Mouse (Mus musculus): ENCODE measurements at regions not wholly inside any gene's neighbourhood (a gene's known extent, or its start where the extent isn't known, plus 50 kb on each side); places are given as distances from the start of the nearest gene placed in this dataset.

- Histone ChIP-seq H3K36me3 (ENCODE audit: poor library complexity, severe bottlenecking) (no peaks in the 10 kb centered on the region), H3K9ac (no peak overlapping the region), H3K9me3 (replicated peaks) (no peaks in the 10 kb centered on the region), H3K4me3 (no peak overlapping the region), H3K4me1 (no peaks in the 10 kb centered on the region), H3K27ac (no peak overlapping the region), H3K27me3 (no peaks in the 10 kb centered on the region), H3K4me2 (no peak overlapping the region)
- ATAC-seq: no peak
- WGBS: 64% methylated on average over 12 of the region's 12 CpGs
These were observed 58.6 kb downstream of the Isg20 start for GRCm38 (mm10) chr7:78971644-78972313.

GRCm38 (mm10) chr7:78989751-78990206 is 63.5 kb upstream of the Acan start:
- H3K27me3 ChIP-seq: no peaks in the 10 kb centered on the region
- no peaks in the 10 kb centered on the region for H3K9me3 ChIP-seq (replicated peaks)
- peak overlapping the region; percentile 89 for H3K4me2 ChIP-seq
- H3K36me3 ChIP-seq (ENCODE audit: poor library complexity, severe bottlenecking): no peaks in the 10 kb centered on the region
- H3K4me1 ChIP-seq: peaks cover 12% of the 10 kb centered on the region; the same call in 1 of the 2 replicates
- ATAC-seq: peak; percentile 66
- WGBS: 40% methylated on average over 5 of the region's 5 CpGs
- H3K4me3 ChIP-seq: peak overlapping the region; percentile 45
- H3K9ac ChIP-seq: 0 out of 2 replicates have a peak overlapping the region, but pooled peaks have one; percentile 63
- H3K27ac ChIP-seq: no peak overlapping the region

- Histone ChIP-seq H3K27ac (no peak overlapping the region), H3K4me3 (peak overlapping the region; percentile 45), H3K9ac (peak overlapping the region; percentile 63), H3K4me1 (peaks cover 12% of the 10 kb centered on the region; the same call in 1 of the 2 replicates), H3K36me3 (ENCODE audit: poor library complexity, severe bottlenecking) (no peaks in the 10 kb centered on the region), H3K9me3 (replicated peaks) (no peaks in the 10 kb centered on the region), H3K27me3 (no peaks in the 10 kb centered on the region), H3K4me2 (peak overlapping the region; percentile 89)
- ATAC-seq: peak; percentile 76
- WGBS: 3% methylated on average over 27 of the region's 27 CpGs
These were observed 62.8 kb upstream of the Acan start for GRCm38 (mm10) chr7:78990302-78991038.

GRCm38 (mm10) chr7:78992991-78993390 is 60.3 kb upstream of the Acan start:
- no peak overlapping the region for H3K9ac ChIP-seq
- H3K4me3 ChIP-seq: no peak overlapping the region
- H3K9me3 ChIP-seq (replicated peaks): no peaks in the 10 kb centered on the region
- H3K36me3 ChIP-seq (ENCODE audit: poor library complexity, severe bottlenecking): no peaks in the 10 kb centered on the region
- H3K4me2 ChIP-seq: no peak overlapping the region
- WGBS: 85% methylated on average over 7 of the region's 7 CpGs
- H3K4me1 ChIP-seq: peaks cover 12% of the 10 kb centered on the region; the same call in 1 of the 2 replicates
- no peaks in the 10 kb centered on the region for H3K27me3 ChIP-seq
- H3K27ac ChIP-seq: no peak overlapping the region
- no peak for ATAC-seq

GRCm38 (mm10) chr7:78994134-78994533 is 59.1 kb upstream of the Acan start:
- no peak for ATAC-seq
- Histone ChIP-seq H3K27ac (no peak overlapping the region), H3K27me3 (no peaks in the 10 kb centered on the region), H3K4me1 (peaks cover 12% of the 10 kb centered on the region; the same call in 1 of the 2 replicates), H3K9ac (no peak overlapping the region), H3K4me2 (no peak overlapping the region), H3K9me3 (replicated peaks) (no peaks in the 10 kb centered on the region), H3K4me3 (no peak overlapping the region), H3K36me3 (ENCODE audit: poor library complexity, severe bottlenecking) (no peaks in the 10 kb centered on the region)
- WGBS: 86% methylated on average over 8 of the region's 8 CpGs

GRCm38 (mm10) chr7:78995034-78995433 is 58.2 kb upstream of the Acan start:
- Histone ChIP-seq H3K9me3 (replicated peaks) (no peaks in the 10 kb centered on the region), H3K4me1 (peaks cover 10% of the 10 kb centered on the region; the same call in 1 of the 2 replicates), H3K9ac (no peak overlapping the region), H3K27ac (no peak overlapping the region), H3K36me3 (ENCODE audit: poor library complexity, severe bottlenecking) (no peaks in the 10 kb centered on the region), H3K4me3 (no peak overlapping the region), H3K27me3 (no peaks in the 10 kb centered on the region), H3K4me2 (no peak overlapping the region)
- no peak for ATAC-seq
- 89% methylated on average over 2 of the region's 2 CpGs for WGBS

- WGBS: 79% methylated on average over 4 of the region's 4 CpGs
- H3K36me3 ChIP-seq (ENCODE audit: poor library complexity, severe bottlenecking): no peaks in the 10 kb centered on the region
- no peak for ATAC-seq
- H3K4me3 ChIP-seq: no peak overlapping the region
- no peak overlapping the region for H3K27ac ChIP-seq
- peaks cover 2% of the 10 kb centered on the region; the same call in 1 of the 2 replicates for H3K4me1 ChIP-seq
- H3K27me3 ChIP-seq: no peaks in the 10 kb centered on the region
- H3K9ac ChIP-seq: no peak overlapping the region
- H3K9me3 ChIP-seq (replicated peaks): no peaks in the 10 kb centered on the region
- H3K4me2 ChIP-seq: no peak overlapping the region
These were observed 57.5 kb upstream of the Acan start for GRCm38 (mm10) chr7:78995820-78996219.

All from forebrain, embryonic 13.5 days (tissue).